Mouse (Mus musculus): ENCODE data around the gene Erbin.
A peak's percentile ranks its signal among the peaks of the same experiment; 100 is the strongest.

Erbin gene

GRCm38 (mm10) chr13:103819377-103819776 lies 100.9 kb downstream of the Erbin start:
- no peaks in the 10 kb centered on the region for H3K27me3 ChIP-seq (ENCODE audit: insufficient read depth, low read length)
- 0 out of 2 replicates have a peak, but pooled peaks cover 7% of the 10 kb centered on the region for H3K36me3 ChIP-seq (ENCODE audit: insufficient read depth, low read length)
- no peaks in the 10 kb centered on the region for H3K9me3 ChIP-seq (ENCODE audit: low read length)
- TF ChIP-seq CTCF (conservative IDR thresholded peaks at IDR 0.05; ENCODE audit: low read length) (no peak), NANOG (IDR thresholded peaks at IDR 0.05; ENCODE audit: borderline replicate concordance, low read length) (no peak), POU5F1 (IDR thresholded peaks at IDR 0.05; ENCODE audit: borderline replicate concordance, low read length) (no peak)
- no peak overlapping the region for H3K4me3 ChIP-seq (replicated peaks; ENCODE audit: low read length)
- H3K4me1 ChIP-seq (replicated peaks; ENCODE audit: low read depth, low read length) = no peaks in the 10 kb centered on the region

DNA sequence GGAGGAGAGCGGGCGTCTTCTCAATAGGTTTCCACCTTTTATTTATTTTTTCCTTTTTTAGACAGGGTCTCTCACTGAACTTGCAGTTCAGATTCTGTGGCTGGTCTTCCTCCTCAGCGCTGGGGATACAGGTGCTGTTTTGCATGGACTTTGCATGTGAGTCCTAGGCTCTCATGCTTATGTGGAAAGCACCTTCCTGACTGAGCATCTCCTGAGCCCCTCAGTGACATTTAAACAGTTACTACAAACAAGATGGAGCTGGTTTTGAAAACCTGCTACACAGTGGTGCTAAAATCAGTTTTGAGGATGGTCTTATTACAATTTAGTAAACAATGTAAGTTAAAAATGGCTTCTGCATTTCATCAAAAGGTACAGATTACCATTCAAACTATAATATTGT lies 102.4 kb downstream of the Erbin start:
- no peaks in the 10 kb centered on the region for H3K4me1 ChIP-seq (replicated peaks; ENCODE audit: low read depth, low read length)
- no peaks in the 10 kb centered on the region for H3K9me3 ChIP-seq (ENCODE audit: low read length)

GRCm38 (mm10) chr13:103807464-103807863 lies 112.8 kb downstream of the Erbin start:
- TF ChIP-seq CTCF (conservative IDR thresholded peaks at IDR 0.05; ENCODE audit: low read length) (no peak), NANOG (IDR thresholded peaks at IDR 0.05; ENCODE audit: borderline replicate concordance, low read length) (no peak), POU5F1 (IDR thresholded peaks at IDR 0.05; ENCODE audit: borderline replicate concordance, low read length) (no peak)
- Histone ChIP-seq H3K4me3 (replicated peaks; ENCODE audit: low read length) (no peak overlapping the region), H3K4me1 (replicated peaks; ENCODE audit: low read depth, low read length) (peaks cover 8% of the 10 kb centered on the region), H3K27me3 (ENCODE audit: insufficient read depth, low read length) (no peaks in the 10 kb centered on the region), H3K36me3 (ENCODE audit: insufficient read depth, low read length) (no peaks in the 10 kb centered on the region), H3K9me3 (ENCODE audit: low read length) (no peaks in the 10 kb centered on the region)

More for the DNA sequence above, 102.4 kb downstream of the Erbin start:
- Histone ChIP-seq H3K4me3 (replicated peaks; ENCODE audit: low read length) (no peak overlapping the region), H3K36me3 (ENCODE audit: insufficient read depth, low read length) (0 out of 2 replicates have a peak, but pooled peaks cover 7% of the 10 kb centered on the region), H3K27me3 (ENCODE audit: insufficient read depth, low read length) (no peaks in the 10 kb centered on the region)
- no peak for TF ChIP-seq CTCF (conservative IDR thresholded peaks at IDR 0.05; ENCODE audit: low read length)
- no peak for TF ChIP-seq POU5F1 (IDR thresholded peaks at IDR 0.05; ENCODE audit: borderline replicate concordance, low read length)

GRCm38 (mm10) chr13:103806210-103806851 lies 114.0 kb downstream of the Erbin start:
- H3K27me3 ChIP-seq (ENCODE audit: insufficient read depth, low read length) = no peaks in the 10 kb centered on the region
- TF ChIP-seq POU5F1 (IDR thresholded peaks at IDR 0.05; ENCODE audit: borderline replicate concordance, low read length) = no peak
- peak; percentile 63; the same call in 1 of the 2 replicates for TF ChIP-seq NANOG (IDR thresholded peaks at IDR 0.05; ENCODE audit: borderline replicate concordance, low read length)
- no peaks in the 10 kb centered on the region for H3K36me3 ChIP-seq (ENCODE audit: insufficient read depth, low read length)
- peaks cover 8% of the 10 kb centered on the region for H3K4me1 ChIP-seq (replicated peaks; ENCODE audit: low read depth, low read length)
- no peak overlapping the region for H3K4me3 ChIP-seq (replicated peaks; ENCODE audit: low read length)
- no peaks in the 10 kb centered on the region for H3K9me3 ChIP-seq (ENCODE audit: low read length)

- Histone ChIP-seq H3K36me3 (ENCODE audit: insufficient read depth, low read length) (no peaks in the 10 kb centered on the region), H3K4me1 (replicated peaks; ENCODE audit: low read depth, low read length) (peaks cover 8% of the 10 kb centered on the region), H3K4me3 (replicated peaks; ENCODE audit: low read length) (no peak overlapping the region), H3K27me3 (ENCODE audit: insufficient read depth, low read length) (no peaks in the 10 kb centered on the region), H3K9me3 (ENCODE audit: low read length) (no peaks in the 10 kb centered on the region)
- no peak for TF ChIP-seq CTCF (conservative IDR thresholded peaks at IDR 0.05; ENCODE audit: low read length)
Observed at GRCm38 (mm10) chr13:103803721-103804120, 116.6 kb downstream of the Erbin start.

DNA sequence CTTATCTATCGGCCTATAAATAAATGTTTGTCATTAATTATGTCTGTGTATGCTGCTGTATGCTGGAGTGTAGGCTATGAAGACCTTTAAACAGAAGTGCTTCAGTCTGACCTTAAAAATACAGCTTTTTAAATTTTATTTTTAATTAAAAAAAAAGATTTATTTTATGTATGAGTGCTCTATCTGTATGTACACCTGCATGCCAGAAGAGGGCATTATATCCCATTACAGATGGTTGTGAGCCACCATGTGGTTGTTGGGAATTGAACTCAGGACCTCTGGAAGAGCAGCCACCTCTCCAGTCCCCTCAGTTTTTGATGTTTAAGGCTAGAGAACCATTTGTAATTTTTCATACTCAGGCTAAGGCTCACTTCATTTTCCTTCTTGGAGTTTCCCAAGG lies 119.3 kb downstream of the Erbin start:
- TF ChIP-seq CTCF (conservative IDR thresholded peaks at IDR 0.05; ENCODE audit: low read length) (no peak), NANOG (IDR thresholded peaks at IDR 0.05; ENCODE audit: borderline replicate concordance, low read length) (no peak), POU5F1 (IDR thresholded peaks at IDR 0.05; ENCODE audit: borderline replicate concordance, low read length) (no peak)
- Histone ChIP-seq H3K27me3 (ENCODE audit: insufficient read depth, low read length) (no peaks in the 10 kb centered on the region), H3K4me3 (replicated peaks; ENCODE audit: low read length) (no peak overlapping the region), H3K36me3 (ENCODE audit: insufficient read depth, low read length) (no peaks in the 10 kb centered on the region), H3K4me1 (replicated peaks; ENCODE audit: low read depth, low read length) (no peaks in the 10 kb centered on the region; the same call in 1 of the 2 replicates), H3K9me3 (ENCODE audit: low read length) (no peaks in the 10 kb centered on the region)

GRCm38 (mm10) chr13:103794688-103795543 lies 125.4 kb downstream of the Erbin start:
- H3K4me1 ChIP-seq (replicated peaks; ENCODE audit: low read depth, low read length) = no peaks in the 10 kb centered on the region

GRCm38 (mm10) chr13:103779922-103780585 lies 140.3 kb downstream of the Erbin start:
- Histone ChIP-seq H3K27me3 (ENCODE audit: insufficient read depth, low read length) (peaks cover 7% of the 10 kb centered on the region; the same call in 1 of the 2 replicates), H3K4me3 (replicated peaks; ENCODE audit: low read length) (no peak overlapping the region)

More at GRCm38 (mm10) chr13:103794688-103795543, 125.4 kb downstream of the Erbin start:
- TF ChIP-seq NANOG (IDR thresholded peaks at IDR 0.05; ENCODE audit: borderline replicate concordance, low read length) (no peak), POU5F1 (IDR thresholded peaks at IDR 0.05; ENCODE audit: borderline replicate concordance, low read length) (no peak)
- Histone ChIP-seq H3K4me3 (replicated peaks; ENCODE audit: low read length) (no peak overlapping the region), H3K36me3 (ENCODE audit: insufficient read depth, low read length) (no peaks in the 10 kb centered on the region), H3K9me3 (ENCODE audit: low read length) (no peaks in the 10 kb centered on the region), H3K27me3 (ENCODE audit: insufficient read depth, low read length) (no peaks in the 10 kb centered on the region)

More at GRCm38 (mm10) chr13:103779922-103780585, 140.3 kb downstream of the Erbin start:
- Histone ChIP-seq H3K4me1 (replicated peaks; ENCODE audit: low read depth, low read length) (peaks cover 4% of the 10 kb centered on the region; the same call in 1 of the 2 replicates), H3K9me3 (ENCODE audit: low read length) (no peaks in the 10 kb centered on the region), H3K36me3 (ENCODE audit: insufficient read depth, low read length) (no peaks in the 10 kb centered on the region)
- no peak for TF ChIP-seq NANOG (IDR thresholded peaks at IDR 0.05; ENCODE audit: borderline replicate concordance, low read length)
- TF ChIP-seq CTCF (conservative IDR thresholded peaks at IDR 0.05; ENCODE audit: low read length) = peak; percentile 90
